In genomic region chr4:155568170-155568569, GRCm38 (mm10) we compare ENCODE assay signal across 8 mouse cellular contexts. TPM values are rescaled to one million over a fixed set of nuclear protein-coding genes. Genes with fewer than 3 reads are reported as not detected.
DNase-seq lines count a peak whose midpoint lies in the region; ATAC-seq lines count a peak whose summit lies in the region.

No protein-coding gene starts in this region.

- no peak for ATAC-seq in heart, embryonic 11.5 days (replicated peaks; ENCODE audit: insufficient number of reproducible peaks, low FRiP score, low TSS enrichment)
- peak; percentile 53 for ATAC-seq in inflammation-experienced regulatory T-cells, adult 6 months
- no peak for ATAC-seq in intestine, embryonic 15.5 days

- peak; percentile 43 for DNase-seq in heart, adult 8-10 months (ENCODE audit: low spot score)
- DNase-seq in 416B (ENCODE audit: low read depth), result peak; percentile 90
- DNase-seq in MN1 (ENCODE audit: low spot score), result peak; percentile 48
- no peak for DNase-seq in testis, postnatal 10 days (ENCODE audit: low spot score)
- no peak for DNase-seq in adrenal gland, adult 18-20 months (ENCODE audit: low spot score in 2 of 2)

- H3K27me3 ChIP-seq in heart, embryonic 11.5 days (ENCODE audit: control insufficient read depth, insufficient read depth, low read length), result no peaks in the 10 kb centered on the region
- H3K27me3 ChIP-seq in intestine, embryonic 15.5 days (replicated peaks), result no peaks in the 10 kb centered on the region

- H3K4me1 ChIP-seq in heart, embryonic 11.5 days (ENCODE audit: control insufficient read depth, insufficient read depth, low read length), result peaks cover 18% of the 10 kb centered on the region
- peaks cover 24% of the 10 kb centered on the region for H3K4me1 ChIP-seq in intestine, embryonic 15.5 days (replicated peaks)

- H3K4me3 ChIP-seq in heart, embryonic 11.5 days (ENCODE audit: low read depth, low read length), result no peak overlapping the region
- no peak overlapping the region for H3K4me3 ChIP-seq in intestine, embryonic 15.5 days (replicated peaks)

- no peak overlapping the region for H3K9ac ChIP-seq in heart, embryonic 11.5 days (ENCODE audit: low read depth, low read length)
- H3K9ac ChIP-seq in intestine, embryonic 15.5 days, result no peak overlapping the region

- WGBS in heart, embryonic 11.5 days (ENCODE audit: insufficient replicate concordance), result 41% methylated on average over 2 of the region's 2 CpGs
- WGBS in intestine, embryonic 15.5 days, result 23% methylated on average over 2 of the region's 2 CpGs

- no peaks in the 10 kb centered on the region for H3K9me3 ChIP-seq in heart, embryonic 11.5 days (replicated peaks; ENCODE audit: control insufficient read depth, low read length)
- H3K9me3 ChIP-seq in intestine, embryonic 15.5 days, result no peaks in the 10 kb centered on the region

- no peak overlapping the region for H3K4me2 ChIP-seq in heart, embryonic 11.5 days
- no peak overlapping the region for H3K4me2 ChIP-seq in intestine, embryonic 15.5 days (replicated peaks)

- no peaks in the 10 kb centered on the region for H3K36me3 ChIP-seq in heart, embryonic 11.5 days (ENCODE audit: control insufficient read depth, insufficient read depth, low read length)
- no peaks in the 10 kb centered on the region for H3K36me3 ChIP-seq in intestine, embryonic 15.5 days

- H3K27ac ChIP-seq in heart, embryonic 11.5 days (ENCODE audit: low read depth, low read length), result no peak overlapping the region
- H3K27ac ChIP-seq in intestine, embryonic 15.5 days, result no peak overlapping the region

RNA-seq across cellular contexts. Expression of gene Nadk, which starts 6.0 kb away (rescaled TPM):
- total RNA-seq in heart, adult 8-10 months (2022), result 10 to 100 TPM; 23.8 to 30.2 (median 29.1) TPM
- 57.0 and 58.6 TPM in 2 replicates for polyA plus RNA-seq in heart, embryonic 11.5 days (2014; fragmentation: Nextera tagmentation; extraction: Ambion mirVana)
- 10 to 100 TPM; 50.9 to 55.9 (median 53.2) TPM for polyA plus RNA-seq in inflammation-experienced regulatory T-cells, adult 6 months (2017; shearing (Covaris generic))
- total RNA-seq in adrenal gland, adult 18-20 months (2021), result 100 to 1,000 TPM; 160 to 313 TPM
- polyA plus RNA-seq in intestine, embryonic 15.5 days (2015; fragmentation: Nextera tagmentation; extraction: Ambion mirVana), result 91.6 and 93.4 TPM in 2 replicates

RNA-seq across cellular contexts. Expression of gene Slc35e2, which starts 33.0 kb away (rescaled TPM):
- 1 to 10 TPM; 6.2 to 7.8 (median 6.9) TPM for total RNA-seq in heart, adult 8-10 months (2022)
- polyA plus RNA-seq in heart, embryonic 11.5 days (2014; fragmentation: Nextera tagmentation; extraction: Ambion mirVana), result 7.7 and 9.6 TPM in 2 replicates
- polyA plus RNA-seq in inflammation-experienced regulatory T-cells, adult 6 months (2017; shearing (Covaris generic)), result 1 to 10 TPM; 7.9 to 9.1 (median 8.5) TPM
- total RNA-seq in adrenal gland, adult 18-20 months (2021), result 10 to 100 TPM; 28.6 to 35.7 TPM
- polyA plus RNA-seq in intestine, embryonic 15.5 days (2015; fragmentation: Nextera tagmentation; extraction: Ambion mirVana), result 7.0 and 7.2 TPM in 2 replicates

RNA-seq across cellular contexts. Expression of gene Cdk11b, which starts 56.5 kb away (rescaled TPM):
- total RNA-seq in heart, adult 8-10 months (2022), result 10 to 100 TPM; 29.2 to 37.0 (median 30.2) TPM
- polyA plus RNA-seq in heart, embryonic 11.5 days (2014; fragmentation: Nextera tagmentation; extraction: Ambion mirVana), result 48.2 and 50.0 TPM in 2 replicates
- polyA plus RNA-seq in inflammation-experienced regulatory T-cells, adult 6 months (2017; shearing (Covaris generic)), result 100 to 1,000 TPM in 2 of 3 experiments, 10 to 100 TPM in 1; 75.2 to 139 (median 116) TPM
- 10 to 100 TPM; 56.8 to 62.0 TPM for total RNA-seq in adrenal gland, adult 18-20 months (2021)
- 50.2 and 53.9 TPM in 2 replicates for polyA plus RNA-seq in intestine, embryonic 15.5 days (2015; fragmentation: Nextera tagmentation; extraction: Ambion mirVana)

Comparison
In these comparisons a context has a peak if more than half of its experiments do, and no peak if none do; other contexts are left out.
1. DNase-seq: peak in heart, adult 8-10 months (single experiment), 416B (single experiment) and MN1 (single experiment); none in testis, postnatal 10 days (single experiment) and adrenal gland, adult 18-20 months (0 of 2).